Mouse (Mus musculus) hindbrain, embryonic 12.5 days (tissue): Measurements from ENCODE around the gene Aox4. TPM values are rescaled to one million over a fixed set of nuclear protein-coding genes. Genes with fewer than 3 reads are reported as not detected.

ENCODE experiments used
- ATAC-seq: fragments of 200-750 bp; cut with Nextera tagmentation; 2 replicates; pipeline ENCODE4 v1.8.0; 2017; ENCODE audit warnings: moderate TSS enrichment; ENCODE audit not compliant: low FRiP score
- H3K27ac ChIP-seq: fragments of 300-500 bp; sonication (generic); 2 replicates; pipeline ENCODE4 v1.5.1; 2016; ENCODE audit warnings: mild to moderate bottlenecking
- H3K27me3 ChIP-seq: fragments of 300-500 bp; sonication (generic); 2 replicates; pipeline ENCODE4 v1.6.1; 2016; ENCODE audit warnings: mild to moderate bottlenecking
- H3K36me3 ChIP-seq: fragments of 300-500 bp; sonication (generic); 2 replicates; pipeline ENCODE4 v1.6.1; 2016; ENCODE audit warnings: mild to moderate bottlenecking
- H3K4me1 ChIP-seq: fragments of 300-500 bp; sonication (generic); 2 replicates; pipeline ENCODE4 v1.6.1; 2016
- H3K4me2 ChIP-seq: fragments of 300-500 bp; sonication (generic); replicated peaks from 2 replicates; pipeline ENCODE4 v1.6.1; 2016; ENCODE audit warnings: mild to moderate bottlenecking
- H3K4me3 ChIP-seq: fragments of 300-500 bp; sonication (generic); 2 replicates; pipeline ENCODE4 v1.5.1; 2016; ENCODE audit warnings: mild to moderate bottlenecking
- H3K9ac ChIP-seq: fragments of 300-500 bp; sonication (generic); 2 replicates; pipeline ENCODE4 v1.6.1; 2016; ENCODE audit warnings: mild to moderate bottlenecking, moderate library complexity
- H3K9me3 ChIP-seq: fragments of 300-500 bp; sonication (generic); replicated peaks from 2 replicates; pipeline ENCODE4 v1.6.1; 2016; ENCODE audit warnings: mild to moderate bottlenecking
- WGBS: fragments of 180-500 bp; shearing (Covaris S2); methylation state at CpG from one replicate; pipeline ENCODE4 v1.1.7; 2016; 5-methylcytosine and 5-hydroxymethylcytosine counted together
- polyA plus RNA-seq: library from polyadenylated mRNA; unstranded; fragments of >200 nt; fragmentation: Nextera tagmentation; extraction: Ambion mirVana; gene quantifications from 2 replicates; pipeline ENCODE4 v1.2.1, GENCODE M21; 2016

Gene Aox4
- polyA plus RNA-seq, 1 experiment from 2014 or later = 0.04 TPM

DNA sequence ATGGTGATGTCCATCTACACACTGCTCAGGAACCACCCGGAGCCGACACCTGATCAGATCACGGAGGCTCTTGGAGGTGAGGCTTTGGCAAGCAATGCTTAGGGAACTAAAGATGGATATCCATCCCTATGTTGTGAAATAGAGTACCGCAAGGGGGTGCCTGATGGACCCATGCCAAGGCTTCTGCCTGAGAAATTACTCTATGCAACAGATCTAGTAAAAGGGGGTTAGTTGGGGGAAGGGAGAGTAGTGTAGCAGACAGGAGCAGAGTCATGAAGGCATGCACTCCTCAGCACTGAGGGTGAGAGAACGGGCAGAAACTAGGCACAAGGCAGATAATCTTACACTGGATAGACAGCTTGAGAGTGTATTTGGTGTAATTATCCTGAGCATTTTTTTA, 11.7 kb downstream of the Aox4 start:
- H3K27me3 ChIP-seq = no peaks in the 10 kb centered on the region
- ATAC-seq = no peak
- 81% methylated on average over 5 of the region's 5 CpGs for WGBS
- H3K4me1 ChIP-seq = no peaks in the 10 kb centered on the region
- H3K4me2 ChIP-seq = no peak overlapping the region
- H3K4me3 ChIP-seq = no peak overlapping the region
- H3K9me3 ChIP-seq = no peaks in the 10 kb centered on the region
- H3K9ac ChIP-seq = no peak overlapping the region
- no peaks in the 10 kb centered on the region for H3K36me3 ChIP-seq
- H3K27ac ChIP-seq = no peak overlapping the region

DNA sequence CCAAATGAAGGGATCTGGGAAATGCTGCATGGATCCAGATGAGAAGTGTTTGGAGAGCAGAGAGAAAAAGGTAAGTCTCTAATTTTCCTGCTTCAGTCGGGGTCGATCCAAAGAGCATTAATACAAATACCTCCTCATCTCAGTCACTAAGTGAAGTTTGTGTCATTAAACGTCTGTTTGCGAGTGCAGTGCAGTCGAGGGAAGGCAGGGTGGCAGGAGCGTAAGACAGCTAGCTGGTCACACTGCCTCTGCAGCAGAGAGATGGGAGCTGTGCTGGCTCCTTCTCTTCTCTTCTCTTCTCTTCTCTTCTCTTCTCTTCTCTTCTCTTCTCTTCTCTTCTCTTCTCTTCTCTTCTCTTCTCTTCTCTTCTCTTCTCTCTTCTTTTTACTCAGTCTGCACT, 17.9 kb downstream of the Aox4 start:
- Histone ChIP-seq H3K4me1 (0 out of 2 replicates have a peak, but pooled peaks cover 4% of the 10 kb centered on the region), H3K27ac (no peak overlapping the region), H3K27me3 (no peaks in the 10 kb centered on the region), H3K36me3 (no peaks in the 10 kb centered on the region), H3K9me3 (no peaks in the 10 kb centered on the region), H3K4me3 (no peak overlapping the region), H3K9ac (no peak overlapping the region), H3K4me2 (no peak overlapping the region)
- no peak for ATAC-seq
- WGBS = 78% methylated on average over 6 of the region's 6 CpGs

DNA sequence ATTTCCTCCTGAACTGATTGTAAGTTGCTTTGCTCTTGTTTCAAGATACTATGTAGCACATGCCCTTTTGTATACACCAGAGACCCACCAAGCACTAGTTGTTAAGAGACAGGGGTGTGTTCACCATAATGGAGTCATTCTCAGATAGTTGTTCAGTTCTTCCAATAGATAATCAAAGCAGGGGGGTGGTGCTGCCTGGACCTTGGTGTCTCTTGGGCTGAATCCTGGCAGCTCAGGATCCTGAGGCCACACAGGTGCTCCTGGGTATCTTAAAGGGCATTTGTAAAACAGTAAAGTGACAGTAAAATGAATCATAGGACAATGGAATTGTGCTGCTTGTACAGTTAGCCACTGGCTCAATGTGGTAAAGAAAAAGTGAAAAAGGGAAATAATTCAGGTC, 18.7 kb downstream of the Aox4 start:
- no peaks in the 10 kb centered on the region for H3K27me3 ChIP-seq
- H3K9ac ChIP-seq = no peak overlapping the region
- no peak overlapping the region for H3K27ac ChIP-seq
- H3K9me3 ChIP-seq = no peaks in the 10 kb centered on the region
- no peaks in the 10 kb centered on the region for H3K36me3 ChIP-seq
- H3K4me3 ChIP-seq = no peak overlapping the region
- no peak overlapping the region for H3K4me2 ChIP-seq
- ATAC-seq = no peak
- 0 out of 2 replicates have a peak, but pooled peaks cover 4% of the 10 kb centered on the region for H3K4me1 ChIP-seq

DNA sequence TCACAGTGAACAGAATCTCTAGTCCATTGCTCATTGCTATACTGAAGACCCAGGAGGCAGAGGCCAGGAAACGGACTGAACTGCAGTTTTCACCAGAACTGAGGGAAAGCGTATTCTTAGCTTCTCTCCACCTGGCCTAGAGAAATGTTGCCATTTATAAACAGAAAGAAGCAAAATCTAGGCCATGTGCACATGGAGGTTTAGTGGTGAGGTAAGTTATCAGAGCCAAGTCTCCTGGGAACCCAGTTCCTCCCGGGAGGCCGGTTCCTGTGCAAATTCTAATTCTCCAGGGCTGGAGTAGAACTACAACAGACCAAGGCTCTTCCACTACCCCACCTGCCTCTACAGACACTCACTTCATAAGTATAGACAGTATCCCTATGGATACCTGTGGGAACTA, 19.6 kb downstream of the Aox4 start:
- Histone ChIP-seq H3K9ac (no peak overlapping the region), H3K36me3 (no peaks in the 10 kb centered on the region), H3K4me2 (no peak overlapping the region), H3K27me3 (no peaks in the 10 kb centered on the region), H3K9me3 (no peaks in the 10 kb centered on the region), H3K4me3 (no peak overlapping the region), H3K4me1 (0 out of 2 replicates have a peak, but pooled peaks cover 4% of the 10 kb centered on the region), H3K27ac (no peak overlapping the region)
- 92% methylated on average over 4 of the region's 4 CpGs for WGBS
- no peak for ATAC-seq

DNA sequence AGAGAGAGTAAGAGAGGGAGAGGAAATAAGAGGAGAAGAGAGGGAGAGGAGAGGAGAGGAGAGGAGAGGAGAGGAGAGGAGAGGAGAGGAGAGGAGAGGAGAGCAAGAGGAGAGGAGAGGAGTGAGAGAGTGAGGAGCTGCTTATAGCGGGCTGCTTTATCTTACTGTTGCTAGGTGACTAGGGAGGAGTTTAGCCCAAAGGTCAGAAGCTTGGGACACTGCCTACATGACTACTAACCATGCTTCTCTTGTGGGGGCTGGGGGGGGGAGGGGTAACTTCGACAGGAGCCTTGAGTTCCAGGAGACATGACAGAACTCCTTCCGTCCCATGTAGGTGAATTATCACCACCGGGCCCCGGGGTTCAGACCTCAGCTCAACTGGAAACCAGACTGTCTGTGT, 20.3 kb downstream of the Aox4 start:
- H3K9ac ChIP-seq = no peak overlapping the region
- H3K4me2 ChIP-seq = no peak overlapping the region
- 51% methylated on average over 5 of the region's 5 CpGs for WGBS
- H3K9me3 ChIP-seq = no peaks in the 10 kb centered on the region
- H3K27me3 ChIP-seq = no peaks in the 10 kb centered on the region
- ATAC-seq = no peak
- 0 out of 2 replicates have a peak, but pooled peaks cover 4% of the 10 kb centered on the region for H3K4me1 ChIP-seq
- no peak overlapping the region for H3K27ac ChIP-seq
- no peak overlapping the region for H3K4me3 ChIP-seq
- H3K36me3 ChIP-seq = no peaks in the 10 kb centered on the region

DNA sequence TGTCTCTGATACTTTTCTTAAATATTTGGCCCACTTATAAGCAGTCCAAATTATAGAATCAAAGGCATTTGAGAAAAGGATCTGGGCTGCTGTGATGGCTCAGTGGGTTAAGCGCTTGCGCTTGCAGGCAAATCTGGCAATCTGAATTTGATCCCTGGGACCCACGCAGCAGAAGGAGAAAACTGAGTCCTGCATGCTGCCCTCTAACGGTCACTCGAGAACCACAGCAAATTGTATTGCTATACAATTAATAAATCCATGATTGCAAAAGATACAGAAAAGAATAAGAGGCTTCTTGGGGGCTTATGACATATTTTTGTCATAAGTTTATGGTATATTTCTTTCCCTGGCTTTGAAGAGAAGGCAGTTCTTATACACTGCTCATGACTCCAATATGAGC, 25.2 kb downstream of the Aox4 start:
- Histone ChIP-seq H3K9me3 (no peaks in the 10 kb centered on the region), H3K9ac (no peak overlapping the region), H3K27ac (no peak overlapping the region), H3K36me3 (no peaks in the 10 kb centered on the region), H3K4me2 (no peak overlapping the region), H3K27me3 (no peaks in the 10 kb centered on the region), H3K4me1 (no peaks in the 10 kb centered on the region), H3K4me3 (no peak overlapping the region)
- WGBS = 50% methylated on average over 5 of the region's 5 CpGs
- ATAC-seq = no peak

DNA sequence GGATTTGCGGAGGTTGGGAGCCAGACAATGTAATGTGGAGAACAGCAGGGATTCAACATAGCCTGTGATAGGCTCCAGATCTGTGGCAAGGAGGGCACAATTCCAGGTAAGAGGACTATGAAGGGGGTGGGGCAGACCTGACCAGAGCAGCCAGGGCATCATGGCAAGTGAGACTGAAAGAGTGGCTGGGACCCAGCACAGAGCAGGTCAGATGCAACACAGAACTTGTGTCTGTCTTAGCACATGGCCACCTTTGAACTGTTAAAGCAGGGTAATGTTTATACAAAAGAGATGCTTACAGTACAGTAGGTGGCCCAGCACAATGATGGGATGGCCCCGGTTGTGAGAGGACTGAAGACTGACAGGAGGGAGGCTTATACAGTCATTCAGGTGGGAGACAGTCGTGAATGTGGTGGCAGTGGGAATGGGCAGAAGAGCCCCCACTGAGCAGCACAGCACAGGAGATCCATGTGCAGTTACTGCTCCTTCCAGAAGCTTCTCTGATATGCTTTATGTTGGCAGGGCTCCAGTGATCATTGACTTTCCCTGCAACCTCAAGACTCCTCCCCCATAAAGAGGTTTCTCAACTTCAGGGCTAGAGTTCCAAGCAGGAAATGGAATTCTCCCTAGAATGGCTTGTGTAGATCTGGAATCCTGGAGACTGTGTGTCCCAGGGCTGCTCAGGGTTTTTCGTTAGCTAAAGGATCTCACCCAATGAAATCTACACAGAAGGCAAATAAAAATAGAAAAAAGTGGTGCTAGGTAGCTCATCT, 27.5 kb downstream of the Aox4 start:
- no peak overlapping the region for H3K4me2 ChIP-seq
- no peak overlapping the region for H3K27ac ChIP-seq
- no peaks in the 10 kb centered on the region for H3K9me3 ChIP-seq
- no peaks in the 10 kb centered on the region for H3K4me1 ChIP-seq
- no peak for ATAC-seq
- no peaks in the 10 kb centered on the region for H3K36me3 ChIP-seq
- H3K9ac ChIP-seq = no peak overlapping the region
- WGBS = 76% methylated on average over 4 of the region's 4 CpGs
- H3K27me3 ChIP-seq = no peaks in the 10 kb centered on the region
- H3K4me3 ChIP-seq = no peak overlapping the region

DNA sequence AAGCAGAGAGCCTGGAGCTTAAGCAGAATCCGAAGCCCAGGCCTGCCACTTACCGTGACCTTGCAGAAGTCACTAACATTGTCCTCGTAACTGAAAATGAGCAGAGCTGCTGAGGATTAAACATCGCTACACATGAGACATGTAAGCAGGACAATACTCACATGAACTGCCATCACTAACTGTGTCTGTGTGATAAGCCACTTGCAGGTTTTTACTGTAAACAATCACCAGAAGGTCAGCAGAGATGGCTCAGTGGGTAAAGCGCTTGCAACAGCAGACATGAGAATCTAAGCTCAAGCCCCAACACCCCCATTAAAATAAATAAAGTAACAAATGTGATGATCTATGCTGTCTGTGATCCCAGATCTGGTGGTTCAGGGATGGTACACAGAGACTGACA, 28.2 kb downstream of the Aox4 start:
- Histone ChIP-seq H3K9ac (no peak overlapping the region), H3K4me3 (no peak overlapping the region), H3K9me3 (no peaks in the 10 kb centered on the region), H3K27me3 (no peaks in the 10 kb centered on the region), H3K27ac (no peak overlapping the region), H3K36me3 (no peaks in the 10 kb centered on the region), H3K4me1 (no peaks in the 10 kb centered on the region), H3K4me2 (no peak overlapping the region)
- ATAC-seq = no peak
- WGBS = 85% methylated on average over 5 of the region's 5 CpGs

DNA sequence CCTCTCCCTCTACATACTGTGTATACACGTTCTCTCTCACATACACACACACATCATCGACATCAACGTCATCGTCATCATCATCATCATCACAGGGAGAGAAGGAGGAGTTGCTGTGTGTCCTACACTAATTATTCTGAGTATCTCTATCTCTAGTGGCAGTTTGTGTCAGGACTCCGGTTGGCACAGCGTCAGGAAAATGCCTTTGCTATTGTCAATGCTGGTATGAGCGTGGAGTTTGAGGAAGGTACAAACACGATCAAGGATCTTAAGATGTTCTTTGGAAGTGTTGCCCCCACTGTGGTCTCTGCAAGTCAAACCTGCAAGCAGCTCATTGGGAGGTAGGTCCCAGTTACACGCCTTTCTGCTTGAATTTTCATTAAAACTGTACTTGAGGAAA, 28.8 kb downstream of the Aox4 start:
- Histone ChIP-seq H3K9me3 (no peaks in the 10 kb centered on the region), H3K9ac (no peak overlapping the region), H3K4me1 (no peaks in the 10 kb centered on the region), H3K4me2 (no peak overlapping the region), H3K36me3 (no peaks in the 10 kb centered on the region), H3K27ac (no peak overlapping the region), H3K27me3 (no peaks in the 10 kb centered on the region), H3K4me3 (no peak overlapping the region)
- 94% methylated on average over 9 of the region's 9 CpGs for WGBS
- ATAC-seq = no peak

DNA sequence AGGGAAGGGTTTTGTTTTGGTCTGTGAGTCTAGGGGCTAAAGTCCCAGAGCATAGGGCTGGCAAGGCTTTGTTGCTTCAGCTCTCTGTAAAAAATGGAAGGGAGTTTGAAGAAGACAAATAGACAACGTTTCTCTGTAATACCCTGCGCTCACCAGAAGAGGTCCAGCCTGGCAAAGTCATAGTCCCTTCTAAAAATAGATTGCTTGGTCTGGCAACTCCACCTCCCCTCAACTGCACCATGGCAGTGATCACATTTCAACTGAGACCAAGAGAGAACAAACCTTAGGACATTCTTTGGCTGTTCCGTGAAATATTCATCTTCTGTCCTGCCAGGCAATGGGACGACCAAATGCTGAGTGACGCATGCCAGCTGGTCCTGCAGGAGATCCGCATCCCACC, 30.1 kb downstream of the Aox4 start:
- ATAC-seq = no peak
- Histone ChIP-seq H3K36me3 (no peaks in the 10 kb centered on the region), H3K9me3 (no peaks in the 10 kb centered on the region), H3K27ac (no peak overlapping the region), H3K27me3 (no peaks in the 10 kb centered on the region), H3K4me2 (no peak overlapping the region), H3K9ac (no peak overlapping the region), H3K4me3 (no peak overlapping the region), H3K4me1 (no peaks in the 10 kb centered on the region)
- WGBS = 68% methylated on average over 6 of the region's 6 CpGs

DNA sequence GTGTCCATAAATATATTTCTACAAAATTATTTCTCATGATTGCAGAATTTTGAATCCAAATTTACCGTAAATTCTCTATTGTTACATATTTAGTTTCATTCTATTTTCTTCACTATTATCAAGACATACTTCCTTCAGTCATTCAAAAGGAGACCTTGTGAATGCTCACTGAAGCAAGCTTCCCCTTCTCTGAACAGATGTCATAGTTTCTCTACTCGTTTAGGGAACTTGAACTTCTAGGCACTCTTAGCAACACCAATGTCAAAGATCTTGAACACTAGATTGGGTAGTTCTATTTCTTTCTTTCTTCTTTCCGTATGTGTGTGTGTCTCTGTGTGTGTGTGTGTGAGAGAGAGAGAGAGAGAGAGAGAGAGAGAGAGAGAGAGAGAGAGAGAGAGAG, 34.3 kb downstream of the Aox4 start:
- H3K27ac ChIP-seq = no peak overlapping the region
- H3K4me3 ChIP-seq = no peak overlapping the region
- H3K9ac ChIP-seq = no peak overlapping the region
- WGBS = 80% methylated on average over 3 of the region's 3 CpGs
- H3K27me3 ChIP-seq = no peaks in the 10 kb centered on the region
- ATAC-seq = no peak
- H3K9me3 ChIP-seq = no peaks in the 10 kb centered on the region
- H3K4me2 ChIP-seq = no peak overlapping the region
- H3K4me1 ChIP-seq = no peaks in the 10 kb centered on the region
- no peaks in the 10 kb centered on the region for H3K36me3 ChIP-seq

DNA sequence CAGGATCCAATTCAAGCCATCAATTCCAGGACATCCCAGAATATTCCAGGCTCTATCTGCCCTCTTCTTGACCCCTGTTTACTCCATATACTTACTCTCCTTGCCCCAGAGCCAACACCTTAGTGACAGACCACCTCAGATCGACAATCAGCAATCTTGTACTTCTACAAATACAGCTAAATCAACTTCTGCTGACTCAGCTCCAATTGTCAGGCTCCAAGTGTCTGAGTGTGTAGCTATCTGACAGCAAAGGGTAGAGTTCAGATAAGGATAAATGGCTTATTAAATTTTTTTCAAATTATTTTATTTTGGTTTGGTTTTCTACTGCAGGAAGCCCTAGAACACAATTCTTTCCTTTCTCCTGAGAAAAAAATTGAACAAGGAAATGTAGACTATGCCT, 38.3 kb downstream of the Aox4 start:
- Histone ChIP-seq H3K4me3 (no peak overlapping the region), H3K27ac (no peak overlapping the region), H3K27me3 (no peaks in the 10 kb centered on the region), H3K9ac (no peak overlapping the region), H3K36me3 (no peaks in the 10 kb centered on the region), H3K4me1 (no peaks in the 10 kb centered on the region), H3K9me3 (no peaks in the 10 kb centered on the region), H3K4me2 (no peak overlapping the region)
- no peak for ATAC-seq
- WGBS = 69% methylated on average over 1 of the region's 1 CpGs

DNA sequence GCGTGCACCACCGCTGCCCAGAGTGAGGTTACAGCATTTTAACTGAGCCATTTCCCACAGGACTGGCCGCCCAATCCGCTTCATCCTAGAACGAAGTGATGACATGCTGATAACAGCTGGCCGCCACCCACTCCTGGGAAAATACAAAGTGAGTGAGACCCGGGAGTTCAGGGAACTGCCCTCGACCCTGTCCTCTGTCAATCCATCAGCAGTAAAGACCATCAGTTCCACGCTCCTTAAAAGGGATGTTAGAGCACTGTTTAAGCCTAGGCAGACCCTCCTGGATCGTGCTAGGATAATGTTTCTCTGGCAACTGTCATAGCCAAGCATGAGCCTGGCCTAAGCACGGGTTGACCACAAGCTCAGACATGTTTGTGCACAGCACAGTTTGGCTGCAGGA, 43.3 kb downstream of the Aox4 start:
- Histone ChIP-seq H3K4me2 (no peak overlapping the region), H3K4me1 (no peaks in the 10 kb centered on the region), H3K9ac (no peak overlapping the region), H3K27ac (no peak overlapping the region), H3K36me3 (no peaks in the 10 kb centered on the region), H3K4me3 (no peak overlapping the region), H3K9me3 (no peaks in the 10 kb centered on the region), H3K27me3 (no peaks in the 10 kb centered on the region)
- no peak for ATAC-seq
- 65% methylated on average over 11 of the region's 11 CpGs for WGBS
